Mouse (Mus musculus) right cerebral cortex, postnatal 10 days (tissue): ENCODE measurements at regions not wholly inside any gene's neighbourhood (a gene's known extent, or its start where the extent isn't known, plus 50 kb on each side); places are given as distances from the start of the nearest gene placed in this dataset.

Experiments used
- DNase-seq, 2 experiments: peaks; one replicate each; pipeline ENCODE4 v3.0.0; 2021; ENCODE audit warnings: low spot score in 2 of 2

- no peak for DNase-seq
These were observed 98.8 kb upstream of the Vash1 start for GRCm38 (mm10) chr12:86579716-86580115.

GRCm38 (mm10) chr12:86580132-86580718 lies 98.3 kb upstream of the Vash1 start:
- DNase-seq = no peak

- no peak for DNase-seq
These were observed 96.4 kb upstream of the Vash1 start for GRCm38 (mm10) chr12:86582076-86582475.

- DNase-seq = no peak
These were observed 90.5 kb upstream of the Vash1 start for GRCm38 (mm10) chr12:86588010-86588409.

- DNase-seq = no peak
These were observed 86.0 kb upstream of the Vash1 start for GRCm38 (mm10) chr12:86592509-86592908.

GRCm38 (mm10) chr12:86594647-86595046 lies 83.9 kb upstream of the Vash1 start:
- no peak for DNase-seq

- no peak for DNase-seq
These were observed 78.5 kb upstream of the Vash1 start for GRCm38 (mm10) chr12:86600041-86600440.

- DNase-seq = no peak
These were observed 75.0 kb upstream of the Vash1 start for GRCm38 (mm10) chr12:86603521-86603920.

GRCm38 (mm10) chr12:86612431-86613040 lies 66.0 kb upstream of the Vash1 start:
- no peak for DNase-seq

GRCm38 (mm10) chr12:86614156-86614555 lies 64.3 kb upstream of the Vash1 start:
- DNase-seq = peak; percentile 66 to 75

GRCm38 (mm10) chr12:86616327-86616726 lies 62.2 kb upstream of the Vash1 start:
- no peak for DNase-seq

- DNase-seq = no peak
These were observed 54.3 kb upstream of the Vash1 start for GRCm38 (mm10) chr12:86624195-86624594.

- DNase-seq = no peak
These were observed 51.8 kb upstream of the Vash1 start for GRCm38 (mm10) chr12:86626684-86627083.

GRCm38 (mm10) chr12:86628050-86628782 lies 50.3 kb upstream of the Vash1 start:
- no peak for DNase-seq
